Mouse (Mus musculus): Measurements from ENCODE around the gene Cep55.

DNA sequence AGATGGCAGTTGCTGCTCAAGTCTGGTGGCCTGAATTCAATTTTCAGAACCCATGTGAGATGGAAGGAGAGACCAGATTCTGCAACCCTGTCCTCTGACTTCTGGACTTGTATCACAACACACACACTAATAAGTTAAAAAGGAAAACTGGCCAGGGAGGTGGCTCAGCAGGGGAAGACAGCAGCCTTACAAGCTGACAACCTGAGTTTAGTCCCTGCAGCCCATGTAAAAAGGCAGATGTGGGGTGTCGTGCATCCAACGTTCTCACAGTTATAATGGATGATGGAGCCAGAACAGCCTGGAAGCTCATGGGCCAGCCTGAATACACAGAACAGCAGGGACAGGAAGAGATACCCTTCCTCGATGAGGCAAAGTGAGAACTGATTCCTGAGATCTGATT lies 26.6 kb downstream of the Cep55 start:
- TF ChIP-seq CTCF (IDR thresholded peaks at IDR 0.05; ENCODE audit: extremely low read depth, insufficient read depth, insufficient read length, insufficient replicate concordance) (no peak), POLR2A (IDR thresholded peaks at IDR 0.05; ENCODE audit: low read depth, low read length) (no peak)
